Mouse (Mus musculus) lung, postnatal 0 days (tissue): ENCODE measurements around the gene Fiz1.
A peak's percentile ranks its signal among the peaks of the same experiment; 100 is the strongest.

Experiments used
- CTCF ChIP-seq: IDR thresholded peaks from 2 replicates; pipeline ENCODE4 v1.5.1; 2016; ENCODE audit warnings: antibody characterized with exemption, mild to moderate bottlenecking
- EP300 ChIP-seq: IDR thresholded peaks from 2 replicates; pipeline ENCODE4 v1.6.1; 2016; ENCODE audit warnings: antibody characterized with exemption, mild to moderate bottlenecking, control low read depth

- no peak for TF ChIP-seq CTCF
- 0 out of 2 replicates have a peak, but pooled peaks have one; percentile 11 for TF ChIP-seq EP300
These were observed 48.0 kb upstream of the Fiz1 start for GRCm38 (mm10) chr7:5062360-5063001.
